8 mouse cellular contexts compared by ENCODE assay signal in the genomic region with DNA sequence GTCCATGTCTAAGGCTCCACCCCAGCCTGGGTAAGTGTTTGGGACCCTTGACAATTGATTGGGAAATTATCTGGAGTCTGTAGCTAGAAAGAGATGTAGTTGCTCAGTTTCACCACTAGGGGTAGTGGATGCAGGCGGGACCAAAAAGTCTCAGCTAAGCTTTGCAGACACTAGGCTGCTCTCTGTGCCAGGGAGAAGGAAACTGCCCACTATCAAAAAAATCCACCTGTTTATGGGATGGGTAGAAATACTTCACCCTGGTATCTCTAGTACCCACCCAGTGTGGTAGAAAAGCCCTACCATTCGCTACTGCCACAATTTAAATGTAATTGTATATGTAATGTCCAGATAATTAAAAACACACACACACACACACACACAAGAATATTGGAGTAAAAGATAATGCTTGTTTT. TPM values are rescaled to one million over a fixed set of nuclear protein-coding genes. Genes with fewer than 3 reads are reported as not detected.
A peak's percentile ranks its signal among the peaks of the same experiment; 100 is the strongest.
DNase-seq lines count a peak whose midpoint lies in the region; ATAC-seq and TF ChIP-seq lines count a peak whose summit lies in the region.

No protein-coding gene starts in this region.

- no peak overlapping the region for H3K27ac ChIP-seq in heart, embryonic 10.5 days
- no peak overlapping the region for H3K27ac ChIP-seq in CH12.LX (ENCODE audit: insufficient read depth, low read depth)
- no peak overlapping the region for H3K27ac ChIP-seq in liver, embryonic 11.5 days (ENCODE audit: low read depth, low read length)

- no peaks in the 10 kb centered on the region for H3K36me3 ChIP-seq in heart, embryonic 10.5 days
- H3K36me3 ChIP-seq in CH12.LX (replicated peaks in 1 of 2; ENCODE audit: control insufficient read depth in 1 of 2, insufficient read depth in 1 of 2, low read length in 1 of 2): no peaks in the 10 kb centered on the region
- H3K36me3 ChIP-seq in liver, embryonic 11.5 days (ENCODE audit: control insufficient read depth, insufficient read depth, low read length): no peaks in the 10 kb centered on the region

- no peak overlapping the region for H3K9ac ChIP-seq in CH12.LX (ENCODE audit: insufficient read depth, low read depth)
- H3K9ac ChIP-seq in liver, embryonic 11.5 days (ENCODE audit: low read depth, low read length): no peak overlapping the region

- no peaks in the 10 kb centered on the region for H3K9me3 ChIP-seq in heart, embryonic 10.5 days
- no peaks in the 10 kb centered on the region for H3K9me3 ChIP-seq in CH12.LX (replicated peaks; ENCODE audit: low read length)
- H3K9me3 ChIP-seq in liver, embryonic 11.5 days (ENCODE audit: control insufficient read depth, low read length): no peaks in the 10 kb centered on the region

- dilution Hi-C loops in CH12.LX (cut with MboI; ENCODE audit: extremely low pct_ligation_motif_present, extremely low pct_unique_long_range_greater_than_20kb, low sequenced_read_pairs): no loop called here

- no peak; the same call in none of the 2 replicates for TF ChIP-seq RAD21 in CH12.LX (IDR thresholded peaks at IDR 0.05; ENCODE audit: low read depth, low read length)

- H3K27me3 ChIP-seq in heart, embryonic 10.5 days (ENCODE audit: insufficient read depth, poor library complexity, severe bottlenecking): peaks cover 29% of the 10 kb centered on the region
- H3K27me3 ChIP-seq in CH12.LX (replicated peaks): peaks cover 72% of the 10 kb centered on the region
- no peaks in the 10 kb centered on the region for H3K27me3 ChIP-seq in liver, embryonic 11.5 days (replicated peaks; ENCODE audit: control insufficient read depth, insufficient read depth, low read length)

- in situ Hi-C loops in CH12.LX (cut with MboI; ENCODE audit: low pct_ligation_motif_present, low pct_unique_long_range_greater_than_20kb, low sequenced_read_pairs): no loop called here

- peak overlapping the region; percentile 83; the same call in 1 of the 2 replicates for H3K4me2 ChIP-seq in CH12.LX (ENCODE audit: insufficient read depth, low read depth, poor library complexity, severe bottlenecking)
- H3K4me2 ChIP-seq in liver, embryonic 11.5 days: no peak overlapping the region

- no peaks in the 10 kb centered on the region for H3K79me2 ChIP-seq in CH12.LX (replicated peaks; ENCODE audit: control insufficient read depth, extremely low read depth, insufficient read depth, poor library complexity, severe bottlenecking)

- WGBS in heart, embryonic 10.5 days: 23% methylated on average over 2 of the region's 2 CpGs
- 24% methylated on average over 2 of the region's 2 CpGs for WGBS in liver, embryonic 11.5 days

- peak; percentile 71 for DNase-seq in heart, embryonic 10.5 days (ENCODE audit: low spot score)
- no peak for DNase-seq in heart, adult 9 months (ENCODE audit: low spot score in 2 of 2)
- DNase-seq in CH12.LX (ENCODE audit: extremely low read depth): peak; percentile 39
- peak; percentile 86 for DNase-seq in c-Kit-positive CD71-positive TER-119-positive erythroid progenitor cells, embryonic 14.5 days (ENCODE audit: low spot score)
- DNase-seq in liver, embryonic 11.5 days (ENCODE audit: low spot score): peak; percentile 33
- DNase-seq in testis, postnatal 10 days (ENCODE audit: low spot score): peak; percentile 31
- DNase-seq in T-cell, adult 2 months (ENCODE audit: low spot score): no peak
- DNase-seq in heart, postnatal 36 days: no peak

- peaks cover 12% of the 10 kb centered on the region for H3K4me1 ChIP-seq in heart, embryonic 10.5 days
- no peaks in the 10 kb centered on the region for H3K4me1 ChIP-seq in CH12.LX (ENCODE audit: control insufficient read depth in 1 of 2, insufficient read depth in 2 of 2)
- peaks cover 17% of the 10 kb centered on the region for H3K4me1 ChIP-seq in liver, embryonic 11.5 days (replicated peaks; ENCODE audit: control insufficient read depth, insufficient read depth, low read length)

- H3K4me3 ChIP-seq in heart, embryonic 10.5 days: no peak overlapping the region
- H3K4me3 ChIP-seq in CH12.LX (replicated peaks in 1 of 3; ENCODE audit: low read depth in 2 of 3, low read length in 2 of 3, poor library complexity in 1 of 3): no peak overlapping the region
- no peak overlapping the region for H3K4me3 ChIP-seq in liver, embryonic 11.5 days (ENCODE audit: low read depth, low read length)

- TF ChIP-seq POLR2A in CH12.LX (IDR thresholded peaks at IDR 0.05; ENCODE audit: low read depth, low read length): no peak

- no peak for TF ChIP-seq EP300 in CH12.LX (IDR thresholded peaks at IDR 0.05; ENCODE audit: low read length)

- TF ChIP-seq CTCF in CH12.LX (conservative IDR thresholded peaks at IDR 0.05 in 1 of 2, IDR thresholded peaks at IDR 0.05 in 1 of 2; ENCODE audit: low read depth in 2 of 2, low read length in 2 of 2): peak; percentile 72 to 87

- peak; percentile 91 for ATAC-seq in liver, embryonic 11.5 days (replicated peaks; ENCODE audit: low FRiP score)

- intact Hi-C loops in heart, postnatal 36 days (cut with DNase I): loop anchor here (5.0 kb wide), 1 partner anchor 66 kb away; no protein-coding TSS in a partner anchor

TF ChIP-seq in CH12.LX, 34 proteins besides CTCF, POLR2A, EP300 and RAD21:
- TF ChIP-seq ZNF384 (IDR thresholded peaks at IDR 0.05; ENCODE audit: low read depth, low read length) (no peak), USF1 (IDR thresholded peaks at IDR 0.05; ENCODE audit: low read depth, low read length) (no peak), MYC (IDR thresholded peaks at IDR 0.05; ENCODE audit: low read depth, low read length) (no peak), MXI1 (IDR thresholded peaks at IDR 0.05; ENCODE audit: low read depth, low read length) (no peak), PAX5 (IDR thresholded peaks at IDR 0.05; ENCODE audit: low read length) (no peak), ETS1 (conservative IDR thresholded peaks at IDR 0.05; ENCODE audit: low read depth, low read length) (no peak), MEF2A (IDR thresholded peaks at IDR 0.05; ENCODE audit: borderline replicate concordance, low read depth, low read length) (no peak), JUND (conservative IDR thresholded peaks at IDR 0.05; ENCODE audit: low read depth, low read length) (no peak), SMC3 (IDR thresholded peaks at IDR 0.05; ENCODE audit: low read depth, low read length) (peak; percentile 17; the same call in 1 of the 2 replicates)

RNA-seq across cellular contexts. Expression of a gene that starts 17.4 kb away (rescaled TPM):
- not detected in 2 replicates for polyA plus RNA-seq in heart, embryonic 10.5 days (2016; fragmentation: Nextera tagmentation; extraction: Ambion mirVana)
- total RNA-seq in CH12.LX (2012; rRNA removed) (not detected in 2 replicates), CH12.LX (2014; rRNA removed) (not detected in 2 replicates)
- not detected in 2 replicates for polyA plus RNA-seq in CH12.LX (2012; ENCODE audit: insufficient read length, low read depth)
- polyA plus RNA-seq in liver, embryonic 11.5 days (2014; fragmentation: Nextera tagmentation; extraction: Ambion mirVana): not detected in 2 replicates
- total RNA-seq in heart, postnatal 36 days (2021): not detected

RNA-seq across cellular contexts. Expression of a gene that starts 22.5 kb away (rescaled TPM):
- 5.1 and 8.3 TPM in 2 replicates for polyA plus RNA-seq in heart, embryonic 10.5 days (2016; fragmentation: Nextera tagmentation; extraction: Ambion mirVana)
- total RNA-seq in CH12.LX (2012; rRNA removed) (not detected in 2 replicates), CH12.LX (2014; rRNA removed) (not detected in 2 replicates)
- polyA plus RNA-seq in CH12.LX (2012; ENCODE audit: insufficient read length, low read depth): not detected in 2 replicates
- polyA plus RNA-seq in liver, embryonic 11.5 days (2014; fragmentation: Nextera tagmentation; extraction: Ambion mirVana): 6.1 and 8.0 TPM in 2 replicates
- total RNA-seq in heart, postnatal 36 days (2021): 100 to 1,000 TPM; 360 to 594 TPM

Comparison
In these comparisons a context has a peak if more than half of its experiments do, and no peak if none do; other contexts are left out.
1. DNase-seq: peak in heart, embryonic 10.5 days (single experiment), CH12.LX (single experiment), c-Kit-positive CD71-positive TER-119-positive erythroid progenitor cells, embryonic 14.5 days (single experiment), liver, embryonic 11.5 days (single experiment) and testis, postnatal 10 days (single experiment); none in heart, adult 9 months (0 of 2), T-cell, adult 2 months (single experiment) and heart, postnatal 36 days (0 of 2).